Mouse (Mus musculus) intestine, embryonic 16.5 days (tissue): ENCODE data around the gene Polg. TPM values are rescaled to one million over a fixed set of nuclear protein-coding genes. Genes with fewer than 3 reads are reported as not detected.
A peak's percentile ranks its signal among the peaks of the same experiment; 100 is the strongest.

ENCODE experiments used
- ATAC-seq: fragments of 200-750 bp; cut with Nextera tagmentation; 2 replicates; pipeline ENCODE4 v1.8.0; 2017; ENCODE audit warnings: moderate TSS enrichment, moderate library complexity
- H3K27ac ChIP-seq: fragments of 300-500 bp; sonication (generic); 2 replicates; pipeline ENCODE4 v1.5.1; 2014; ENCODE audit warnings: mild to moderate bottlenecking, low read length
- H3K27me3 ChIP-seq: fragments of 300-500 bp; sonication (generic); replicated peaks from 2 replicates; pipeline ENCODE4 v1.6.1; 2014; ENCODE audit warnings: low read length, control low read depth, mixed read lengths; ENCODE audit not compliant: control insufficient read depth, insufficient read depth
- H3K36me3 ChIP-seq: fragments of 300-500 bp; sonication (generic); 2 replicates; pipeline ENCODE4 v1.6.1; 2014; ENCODE audit warnings: low read length, control low read depth; ENCODE audit not compliant: control insufficient read depth, insufficient read depth
- H3K4me1 ChIP-seq: fragments of 300-500 bp; sonication (generic); 2 replicates; pipeline ENCODE4 v1.6.1; 2014; ENCODE audit warnings: low read length, control low read depth, mixed read lengths; ENCODE audit not compliant: control insufficient read depth, insufficient read depth
- H3K4me2 ChIP-seq: fragments of 300-500 bp; sonication (generic); 2 replicates; pipeline ENCODE4 v1.6.1; 2014; ENCODE audit warnings: low read depth, low read length, control low read depth
- H3K4me3 ChIP-seq: fragments of 300-500 bp; sonication (generic); 2 replicates; pipeline ENCODE4 v1.5.1; 2014; ENCODE audit warnings: mild to moderate bottlenecking, low read length
- H3K9ac ChIP-seq: fragments of 300-500 bp; sonication (generic); 2 replicates; pipeline ENCODE4 v1.6.1; 2014; ENCODE audit warnings: low read depth, low read length
- H3K9me3 ChIP-seq: fragments of 300-500 bp; sonication (generic); 2 replicates; pipeline ENCODE4 v1.6.1; 2016; ENCODE audit warnings: low read length, control low read depth; ENCODE audit not compliant: control insufficient read depth
- WGBS: fragments of 180-500 bp; shearing (Covaris S2); extraction: QIAGEN DNeasy Blood & Tissue Kit; methylation state at CpG from one replicate; pipeline ENCODE4 v1.1.7; 2014; 5-methylcytosine and 5-hydroxymethylcytosine counted together
- polyA plus RNA-seq: library from polyadenylated mRNA; unstranded; fragments of >200 nt; fragmentation: Nextera tagmentation; extraction: Ambion mirVana; gene quantifications from 2 replicates; pipeline ENCODE4 v1.2.1, GENCODE M21; 2015

The Polg gene
- 39.1 and 42.8 TPM in 2 replicates for polyA plus RNA-seq

DNA sequence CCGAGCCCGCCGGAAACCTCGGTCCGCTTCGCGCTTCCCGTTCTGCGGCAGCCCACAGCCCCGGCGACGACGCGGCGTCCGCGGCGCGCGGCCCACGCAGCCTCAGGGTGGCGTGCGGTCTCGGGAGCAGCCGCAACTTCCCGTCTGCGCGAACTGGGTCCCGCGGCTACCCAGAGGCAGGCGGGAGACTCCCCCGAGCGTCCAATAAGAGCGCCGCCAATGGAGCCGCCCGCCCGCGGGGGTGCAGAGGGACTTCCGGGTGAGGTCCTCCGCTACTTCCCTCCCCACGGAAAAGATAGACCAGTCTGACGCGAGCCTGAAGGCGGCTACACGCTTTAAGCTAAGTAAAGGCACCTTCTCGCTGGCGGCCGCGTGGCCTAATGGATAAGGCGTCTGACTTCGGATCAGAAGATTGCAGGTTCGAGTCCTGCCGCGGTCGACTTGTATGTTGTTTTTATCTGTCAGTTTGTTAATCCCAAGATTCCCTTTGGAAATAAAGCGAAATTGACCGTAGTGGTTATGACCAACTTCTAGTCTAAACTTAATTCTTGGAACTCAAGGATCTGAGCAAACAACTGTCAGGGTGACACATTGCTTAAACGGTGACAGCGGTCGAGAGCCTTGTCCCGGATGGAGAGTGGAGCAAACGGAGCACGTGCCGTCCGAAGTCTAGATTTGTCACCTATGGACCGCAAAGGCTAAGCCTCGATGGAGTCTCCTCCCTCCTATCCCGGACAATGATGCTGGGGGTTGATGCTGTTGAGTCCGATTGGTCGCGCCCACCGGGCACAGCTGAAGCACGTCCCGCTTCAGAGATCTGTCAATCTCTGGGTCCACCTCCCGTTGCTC lies at the start of gene Polg:
Gene Polg (minus strand): TSS at position 310 of the 849 bp plus-strand sequence.
- no peaks in the 10 kb centered on the region for H3K9me3 ChIP-seq
- H3K4me2 ChIP-seq: peak within 1 kb of the TSS; percentile 95
- under 1% methylated on average over 70 of the region's 76 CpGs for WGBS
- peak; percentile 96 for ATAC-seq
- peak within 1 kb of the TSS; percentile 93 for H3K9ac ChIP-seq
- H3K27me3 ChIP-seq: no peaks in the 10 kb centered on the region
- peaks cover 4% of the 10 kb centered on the region; the same call in 1 of the 2 replicates for H3K36me3 ChIP-seq
- H3K4me1 ChIP-seq: peaks cover 19% of the 10 kb centered on the region
- H3K4me3 ChIP-seq: peak within 1 kb of the TSS; percentile 92
- H3K27ac ChIP-seq: peak within 1 kb of the TSS; percentile 89

- 48% methylated on average over 9 of the region's 9 CpGs for WGBS
These were observed 49.7 kb upstream of the Polg start for GRCm38 (mm10) chr7:79515861-79516260.

DNA sequence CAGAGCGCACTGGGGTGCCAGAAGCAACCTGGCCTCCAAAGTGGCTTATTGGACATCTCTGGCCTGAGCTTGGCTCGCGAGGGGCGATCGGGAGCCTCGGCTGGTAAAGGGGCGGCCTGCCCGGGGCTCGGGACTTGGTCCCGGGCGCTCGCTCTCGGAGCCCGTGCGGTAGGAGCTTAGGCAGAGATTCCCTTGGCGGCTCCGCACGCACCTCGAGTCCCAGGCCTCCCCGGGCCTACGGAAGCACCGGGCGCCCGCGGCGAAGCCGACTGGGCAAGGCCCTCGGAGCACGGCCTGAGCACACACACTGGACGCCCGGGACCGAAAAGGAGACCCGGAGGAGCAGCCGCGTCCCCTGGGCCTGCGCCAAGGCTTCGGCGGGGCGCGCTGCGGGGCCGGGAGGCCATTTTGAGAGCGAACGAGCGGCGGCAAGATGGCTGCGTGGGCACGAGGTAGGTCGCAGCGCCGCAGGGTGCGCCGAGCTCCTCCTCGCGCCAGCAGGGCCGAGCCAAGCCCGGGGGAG lies 49.1 kb upstream of the Polg start:
- Histone ChIP-seq H3K4me2 (peak overlapping the region; percentile 80), H3K9me3 (no peaks in the 10 kb centered on the region), H3K27ac (no peak overlapping the region), H3K4me3 (peak overlapping the region; percentile 49), H3K27me3 (peaks cover 80% of the 10 kb centered on the region), H3K36me3 (no peaks in the 10 kb centered on the region), H3K9ac (peak overlapping the region; percentile 52; the same call in 1 of the 2 replicates), H3K4me1 (0 out of 2 replicates have a peak, but pooled peaks cover 1% of the 10 kb centered on the region)
- ATAC-seq: no peak
- 1% methylated on average over 55 of the region's 57 CpGs for WGBS

More at GRCm38 (mm10) chr7:79515861-79516260, 49.7 kb upstream of the Polg start:
- no peak for ATAC-seq
- H3K27me3 ChIP-seq: peaks cover 76% of the 10 kb centered on the region
- H3K4me1 ChIP-seq: 0 out of 2 replicates have a peak, but pooled peaks cover 2% of the 10 kb centered on the region
- H3K27ac ChIP-seq: no peak overlapping the region
- no peaks in the 10 kb centered on the region for H3K36me3 ChIP-seq
- peak overlapping the region; percentile 49 for H3K4me3 ChIP-seq
- H3K9me3 ChIP-seq: no peaks in the 10 kb centered on the region
- H3K9ac ChIP-seq: no peak overlapping the region
- peak overlapping the region; percentile 80 for H3K4me2 ChIP-seq

GRCm38 (mm10) chr7:79514361-79514881 lies 48.3 kb upstream of the Polg start:
- no peaks in the 10 kb centered on the region for H3K9me3 ChIP-seq
- peaks cover 88% of the 10 kb centered on the region for H3K27me3 ChIP-seq
- no peak overlapping the region for H3K27ac ChIP-seq
- H3K9ac ChIP-seq: no peak overlapping the region
- H3K36me3 ChIP-seq: no peaks in the 10 kb centered on the region
- no peak overlapping the region for H3K4me2 ChIP-seq
- 3% methylated on average over 20 of the region's 20 CpGs for WGBS
- ATAC-seq: no peak
- no peaks in the 10 kb centered on the region for H3K4me1 ChIP-seq
- no peak overlapping the region for H3K4me3 ChIP-seq

GRCm38 (mm10) chr7:79513466-79513865 lies 47.3 kb upstream of the Polg start:
- WGBS: 7% methylated on average over 2 of the region's 2 CpGs
- ATAC-seq: no peak
- no peak overlapping the region for H3K27ac ChIP-seq
- H3K36me3 ChIP-seq: no peaks in the 10 kb centered on the region
- H3K27me3 ChIP-seq: peaks cover 91% of the 10 kb centered on the region
- no peak overlapping the region for H3K4me2 ChIP-seq
- no peak overlapping the region for H3K4me3 ChIP-seq
- H3K4me1 ChIP-seq: 0 out of 2 replicates have a peak, but pooled peaks cover under 1% of the 10 kb centered on the region
- no peaks in the 10 kb centered on the region for H3K9me3 ChIP-seq
- H3K9ac ChIP-seq: no peak overlapping the region

DNA sequence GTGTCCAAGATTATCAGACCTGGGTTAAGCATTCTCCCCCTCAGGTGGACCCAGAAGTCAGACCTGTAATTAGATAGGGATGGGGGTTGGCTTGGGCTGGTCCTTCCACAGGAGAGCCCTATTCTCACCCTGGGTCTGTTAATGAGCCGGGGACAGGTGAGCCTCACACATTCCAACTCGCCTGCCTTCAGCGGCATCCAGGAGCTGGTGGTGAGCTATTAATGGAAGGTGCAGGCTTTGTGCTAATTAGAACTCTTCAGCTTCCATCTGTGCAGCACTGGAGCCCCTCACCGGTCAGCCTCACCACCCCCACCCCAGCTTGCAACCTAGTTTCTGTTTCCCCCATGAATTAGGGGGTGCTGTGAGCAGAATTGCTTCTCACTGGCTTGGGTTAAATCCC lies 46.3 kb upstream of the Polg start:
- Histone ChIP-seq H3K9ac (no peak overlapping the region), H3K4me1 (0 out of 2 replicates have a peak, but pooled peaks cover 3% of the 10 kb centered on the region)

DNA sequence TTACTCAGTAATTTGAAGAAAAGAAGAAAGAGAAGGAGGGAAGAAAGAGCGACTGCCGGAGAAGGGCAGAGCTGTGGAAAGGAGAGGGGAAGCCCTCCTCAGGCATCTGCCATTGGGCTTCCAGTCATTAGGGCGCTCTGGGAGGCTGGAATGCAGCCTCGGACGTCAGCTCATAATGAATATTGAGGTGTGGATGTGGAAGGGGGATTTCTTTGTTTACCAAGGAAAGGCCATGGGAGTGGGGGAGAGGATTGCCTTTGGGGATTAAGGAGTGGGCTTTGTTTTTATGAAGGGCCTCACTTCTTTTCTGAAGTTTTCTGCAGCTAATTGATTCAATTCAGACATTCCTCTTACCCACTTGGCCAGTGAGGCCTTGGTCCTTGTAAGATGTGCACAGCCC lies 45.5 kb upstream of the Polg start:
- H3K4me3 ChIP-seq: no peak overlapping the region
- ATAC-seq: no peak

More for the DNA sequence above, 46.3 kb upstream of the Polg start:
- Histone ChIP-seq H3K36me3 (no peaks in the 10 kb centered on the region), H3K27ac (no peak overlapping the region), H3K27me3 (peaks cover 93% of the 10 kb centered on the region), H3K4me3 (no peak overlapping the region), H3K4me2 (no peak overlapping the region), H3K9me3 (no peaks in the 10 kb centered on the region)
- no peak for ATAC-seq
- 8% methylated on average over 4 of the region's 4 CpGs for WGBS

GRCm38 (mm10) chr7:79511181-79511580 lies 45.0 kb upstream of the Polg start:
- no peaks in the 10 kb centered on the region for H3K36me3 ChIP-seq
- ATAC-seq: no peak
- no peak overlapping the region for H3K4me3 ChIP-seq
- H3K9me3 ChIP-seq: no peaks in the 10 kb centered on the region
- no peak overlapping the region for H3K9ac ChIP-seq
- WGBS: 23% methylated on average over 7 of the region's 7 CpGs
- H3K27ac ChIP-seq: no peak overlapping the region
- H3K27me3 ChIP-seq: peaks cover 95% of the 10 kb centered on the region
- no peak overlapping the region for H3K4me2 ChIP-seq
- H3K4me1 ChIP-seq: 0 out of 2 replicates have a peak, but pooled peaks cover 3% of the 10 kb centered on the region

More for the DNA sequence above, 45.5 kb upstream of the Polg start:
- Histone ChIP-seq H3K9ac (no peak overlapping the region), H3K27ac (no peak overlapping the region), H3K27me3 (peaks cover 95% of the 10 kb centered on the region), H3K9me3 (no peaks in the 10 kb centered on the region), H3K4me2 (no peak overlapping the region), H3K36me3 (no peaks in the 10 kb centered on the region), H3K4me1 (0 out of 2 replicates have a peak, but pooled peaks cover 3% of the 10 kb centered on the region)
- 8% methylated on average over 5 of the region's 5 CpGs for WGBS

GRCm38 (mm10) chr7:79510686-79511085 lies 44.5 kb upstream of the Polg start:
- 20% methylated on average over 3 of the region's 3 CpGs for WGBS
- H3K4me2 ChIP-seq: no peak overlapping the region
- no peaks in the 10 kb centered on the region for H3K36me3 ChIP-seq
- no peak overlapping the region for H3K9ac ChIP-seq
- no peaks in the 10 kb centered on the region for H3K9me3 ChIP-seq
- 0 out of 2 replicates have a peak, but pooled peaks cover 3% of the 10 kb centered on the region for H3K4me1 ChIP-seq
- ATAC-seq: no peak
- H3K27me3 ChIP-seq: peaks cover 95% of the 10 kb centered on the region
- H3K4me3 ChIP-seq: no peak overlapping the region
- no peak overlapping the region for H3K27ac ChIP-seq
